Mouse (Mus musculus): ENCODE data around the gene Zfp992.
"Not testable (repeated sequence)": the region's sequence is repeated elsewhere in the genome, so short reads cannot be mapped to it uniquely, and the experiment has no call there.

Gene Zfp992

GRCm38 (mm10) chr4:146517150-146517549 is 68.3 kb downstream of the Zfp992 start:
- not testable (repeated sequence) for DNase-seq (ENCODE audit: low spot score)

All from retina, embryonic 14.5 days (tissue).